Mouse (Mus musculus) gastrocnemius, adult 2 months (tissue): Measurements from ENCODE around the gene Sbk2. TPM values are rescaled to one million over a fixed set of nuclear protein-coding genes. Genes with fewer than 3 reads are reported as not detected.

Source experiments
- DNase-seq: peaks from one replicate; pipeline ENCODE4 v3.0.0; 2022
- H3K27ac ChIP-seq: fragments of 200-600 bp; 2 replicates; pipeline ENCODE4 v1.8.1; 2022; ENCODE audit warnings: mild to moderate bottlenecking
- H3K4me3 ChIP-seq: fragments of 200-600 bp; 2 replicates; pipeline ENCODE4 v1.8.1; 2022; ENCODE audit warnings: mild to moderate bottlenecking, moderate library complexity
- CTCF ChIP-seq: fragments of 200-600 bp; IDR thresholded peaks from 2 replicates; pipeline ENCODE4 v1.8.1; 2022; ENCODE audit warnings: antibody characterized with exemption, mild to moderate bottlenecking, moderate library complexity
- intact Hi-C: fragments of 180-260 bp; cut with DNase I; formaldehyde crosslinking; loops from one replicate; pipeline ENCODE4 v1.15.1; 2025
- total RNA-seq, 2 experiments: library from RNA; stranded (reverse); gene quantifications; 2 replicates each; pipeline ENCODE4 v1.2.3; 2021

Sbk2 gene
- total RNA-seq, 2 experiments from 2014 or later: 36.7 to 77.0 TPM

DNA sequence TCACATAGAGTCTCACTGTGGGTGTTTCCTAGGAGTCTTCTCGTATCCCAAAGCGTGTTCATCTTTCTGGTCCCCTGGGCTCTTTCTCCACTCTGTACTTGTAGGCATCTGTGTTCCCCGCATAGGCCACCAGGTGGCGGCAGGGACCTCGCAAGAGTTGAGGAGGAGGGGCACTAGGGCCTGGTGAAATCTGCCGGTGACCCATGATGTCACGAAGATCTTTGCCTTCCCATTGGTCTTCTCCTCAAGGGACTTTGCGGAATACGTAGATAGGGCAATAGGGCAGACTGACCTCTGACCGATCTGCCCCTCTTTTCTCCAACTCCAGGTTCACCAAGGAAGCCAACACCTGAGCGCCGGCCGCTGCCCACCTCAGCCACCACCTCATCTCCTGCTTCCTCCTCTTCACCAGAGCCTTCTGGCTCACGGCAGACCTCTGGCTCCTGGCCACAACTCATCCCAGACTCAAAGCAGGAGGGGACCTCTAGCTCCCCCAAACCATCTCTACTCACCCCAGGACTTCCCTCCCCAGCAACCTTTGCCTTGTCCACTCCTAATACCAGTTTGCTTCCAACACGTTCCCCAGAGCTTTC lies 20.9 kb downstream of the Sbk2 start:
- H3K4me3 ChIP-seq: peak overlapping the region; percentile 68
- DNase-seq: peak; percentile 94
- intact Hi-C loops: loop anchor here (2.0 to 5.0 kb wide), 4 partner anchors 103 to 387 kb away; partner anchors contain the start of gene Ube2s
- no peak; the same call in none of the 2 replicates for TF ChIP-seq CTCF
- H3K27ac ChIP-seq: peak overlapping the region; percentile 87

DNA sequence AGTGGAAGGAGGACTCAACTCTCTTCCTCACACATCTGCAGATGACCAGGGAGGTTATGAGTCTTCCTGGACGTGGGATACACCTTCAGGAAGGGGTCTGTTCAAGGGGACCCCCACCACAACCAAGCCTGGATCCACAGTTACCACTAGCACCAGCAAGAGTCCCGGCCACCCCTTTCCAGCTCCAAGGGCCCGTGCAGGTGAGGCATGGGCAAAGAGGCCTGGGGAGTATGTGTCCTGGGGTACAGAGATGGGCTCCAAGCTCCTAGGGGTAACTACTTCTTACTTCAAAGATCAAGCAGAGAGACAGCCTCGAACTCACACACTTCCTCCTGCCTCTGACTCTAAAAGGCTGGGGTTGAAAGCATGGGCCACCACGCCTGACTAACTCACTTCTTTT lies 21.5 kb downstream of the Sbk2 start:
- Histone ChIP-seq H3K27ac (no peak overlapping the region), H3K4me3 (no peak overlapping the region)
- TF ChIP-seq CTCF: no peak
- intact Hi-C loops: loop anchor here (1.0 to 5.0 kb wide), 5 partner anchors 22 to 386 kb away; partner anchors contain the start of genes Sbk2 and Ube2s
- DNase-seq: no peak

DNA sequence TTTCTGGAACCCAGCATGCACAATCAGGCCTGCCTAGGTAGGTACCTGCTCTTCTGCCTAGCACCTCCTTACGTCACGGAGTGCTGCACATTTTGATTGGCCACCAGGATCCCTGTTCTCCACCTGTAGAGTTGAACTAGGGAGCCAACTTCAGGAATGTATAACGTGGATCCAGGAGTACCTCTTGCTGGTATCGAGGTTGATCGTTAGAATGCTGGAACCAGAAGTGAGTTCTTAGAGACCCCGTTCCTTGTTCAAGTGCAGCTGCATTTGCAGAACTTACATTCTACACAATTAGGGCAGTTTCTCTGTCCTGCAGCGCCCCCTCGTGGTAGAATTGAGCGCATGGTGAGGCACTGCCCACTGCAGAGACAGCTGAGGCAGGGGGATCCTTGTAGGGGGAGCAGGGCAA lies 24.1 kb downstream of the Sbk2 start:
- peak; percentile 94; the same call in 1 of the 2 replicates for TF ChIP-seq CTCF
- intact Hi-C loops: loop anchor here (2.0 to 5.0 kb wide), 3 partner anchors 25 to 313 kb away; partner anchors contain the start of genes Ube2s and Zfp628
- no peak overlapping the region for H3K4me3 ChIP-seq
- H3K27ac ChIP-seq: no peak overlapping the region
- DNase-seq: peak; percentile 86

DNA sequence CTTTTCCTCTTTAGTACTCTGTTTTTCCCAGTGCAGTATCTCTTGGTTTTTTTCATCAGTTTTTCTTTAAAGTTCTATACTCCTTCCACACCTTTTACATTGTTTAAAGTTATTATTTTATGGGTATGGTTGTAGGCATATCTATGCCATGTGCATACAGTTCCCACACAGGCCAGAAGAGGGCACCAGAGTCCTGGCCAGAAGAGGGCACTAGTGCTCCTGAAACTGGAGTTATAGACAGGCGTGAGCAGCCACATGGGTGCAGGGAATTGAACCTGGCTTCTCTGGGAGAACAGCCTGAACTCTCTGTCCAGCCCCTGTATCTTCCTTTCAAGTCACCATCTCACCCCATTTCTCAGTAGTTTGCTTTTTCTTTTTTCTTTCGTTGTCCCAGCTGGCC lies 25.8 kb downstream of the Sbk2 start:
- TF ChIP-seq CTCF: no peak; the same call in none of the 2 replicates
- no peak overlapping the region for H3K4me3 ChIP-seq
- H3K27ac ChIP-seq: no peak overlapping the region
- intact Hi-C loops: loop anchor here (2.0 kb wide), 1 partner anchor 74 kb away; no protein-coding TSS in a partner anchor
- peak; percentile 83 for DNase-seq

DNA sequence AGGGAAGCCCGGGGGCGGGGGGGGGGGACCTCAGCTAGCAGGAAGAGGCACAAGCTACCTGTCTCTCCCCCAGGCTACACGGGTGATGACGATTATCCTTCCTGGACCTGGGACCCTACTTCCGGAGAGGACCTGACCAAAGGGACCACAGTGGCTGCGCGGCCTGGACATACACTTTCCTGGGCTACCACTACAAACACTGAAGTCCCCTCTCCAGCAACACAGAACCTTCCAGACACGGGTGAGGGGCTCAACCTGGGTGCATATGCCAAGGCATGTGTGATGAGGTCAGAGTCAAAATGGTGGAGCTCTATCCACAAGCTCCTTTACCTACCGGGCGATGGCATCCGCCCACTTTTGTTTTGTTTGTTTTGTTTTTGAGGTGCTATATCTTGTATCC lies 26.8 kb downstream of the Sbk2 start:
- DNase-seq: no peak
- no peak for TF ChIP-seq CTCF
- Histone ChIP-seq H3K27ac (no peak overlapping the region), H3K4me3 (no peak overlapping the region)
- intact Hi-C loops: no loop called here

DNA sequence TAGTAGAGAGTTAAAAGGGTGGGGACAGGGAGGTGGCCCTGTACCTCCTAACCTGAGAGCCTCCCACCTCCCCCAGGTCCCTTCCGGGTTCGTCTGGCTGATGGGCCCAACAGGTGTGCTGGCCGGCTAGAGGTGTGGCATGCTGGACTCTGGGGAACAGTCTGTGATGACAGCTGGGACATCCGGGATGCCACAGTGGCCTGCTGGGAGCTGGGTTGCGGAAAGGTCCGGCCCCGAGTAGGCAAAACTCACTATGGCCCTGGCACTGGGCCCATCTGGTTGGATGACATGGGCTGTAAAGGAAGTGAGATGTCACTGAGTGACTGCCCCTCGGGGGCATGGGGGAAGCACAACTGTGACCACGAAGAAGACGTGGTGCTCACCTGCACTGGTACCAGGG lies 27.4 kb downstream of the Sbk2 start:
- intact Hi-C loops: no loop called here
- DNase-seq: no peak
- no peak for TF ChIP-seq CTCF
- Histone ChIP-seq H3K4me3 (no peak overlapping the region), H3K27ac (no peak overlapping the region)

DNA sequence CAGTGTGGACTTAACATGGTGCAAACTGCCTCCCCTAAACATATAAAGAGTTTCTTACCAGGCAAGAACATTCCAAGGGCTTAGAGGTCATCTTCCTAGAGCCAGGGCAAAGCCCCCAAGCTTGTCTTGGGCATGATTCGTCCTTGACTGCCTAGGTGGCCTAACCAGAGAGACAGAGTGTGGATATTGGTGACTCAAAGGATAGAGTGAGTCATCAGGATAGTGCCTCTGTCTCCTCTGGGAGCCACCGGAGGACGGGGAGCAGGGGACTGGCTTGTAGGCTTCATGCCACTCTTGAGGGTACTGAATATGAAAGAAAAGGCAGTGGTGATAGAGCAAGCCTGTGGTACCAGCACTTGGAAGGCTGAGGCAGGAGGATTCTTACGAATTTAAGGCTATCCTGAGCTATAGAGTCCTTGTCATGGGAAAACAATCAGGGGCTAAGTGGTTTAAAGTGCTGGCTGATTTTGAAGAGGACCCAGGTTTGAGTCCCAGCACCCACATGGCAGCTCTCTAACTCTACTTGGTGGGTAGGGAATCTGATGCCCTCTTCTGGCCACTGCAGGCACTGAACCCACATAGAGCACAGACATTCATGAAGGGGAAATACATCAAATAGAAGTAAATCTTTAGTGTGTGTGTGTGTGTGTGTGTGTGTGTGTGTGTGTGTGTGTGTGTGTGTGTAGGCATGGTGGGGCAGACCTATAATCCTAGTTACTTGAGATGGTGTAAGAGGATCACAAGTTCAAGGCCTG lies 29.9 kb downstream of the Sbk2 start:
- TF ChIP-seq CTCF: peak; percentile 27; the same call in 1 of the 2 replicates
- intact Hi-C loops: no loop called here
- DNase-seq: no peak
- Histone ChIP-seq H3K4me3 (no peak overlapping the region), H3K27ac (no peak overlapping the region)

DNA sequence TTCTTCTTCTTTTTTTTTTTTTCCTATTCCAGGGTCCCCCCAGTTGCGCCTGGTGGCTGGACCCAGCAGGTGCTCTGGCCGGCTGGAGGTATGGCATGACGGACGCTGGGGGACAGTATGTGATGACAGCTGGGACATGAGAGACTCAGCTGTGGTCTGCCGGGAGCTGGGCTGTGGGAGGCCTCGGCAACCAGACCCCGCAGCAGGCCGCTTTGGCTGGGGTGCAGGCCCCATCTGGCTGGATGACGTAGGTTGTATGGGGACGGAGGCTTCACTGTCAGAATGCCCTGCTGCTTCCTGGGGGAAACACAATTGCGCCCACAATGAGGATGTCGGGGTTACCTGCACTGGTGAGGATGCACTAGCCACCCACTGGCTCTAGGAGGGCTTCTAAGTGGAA lies 31.1 kb downstream of the Sbk2 start:
- Histone ChIP-seq H3K4me3 (no peak overlapping the region), H3K27ac (no peak overlapping the region)
- intact Hi-C loops: no loop called here
- DNase-seq: no peak
- no peak for TF ChIP-seq CTCF

DNA sequence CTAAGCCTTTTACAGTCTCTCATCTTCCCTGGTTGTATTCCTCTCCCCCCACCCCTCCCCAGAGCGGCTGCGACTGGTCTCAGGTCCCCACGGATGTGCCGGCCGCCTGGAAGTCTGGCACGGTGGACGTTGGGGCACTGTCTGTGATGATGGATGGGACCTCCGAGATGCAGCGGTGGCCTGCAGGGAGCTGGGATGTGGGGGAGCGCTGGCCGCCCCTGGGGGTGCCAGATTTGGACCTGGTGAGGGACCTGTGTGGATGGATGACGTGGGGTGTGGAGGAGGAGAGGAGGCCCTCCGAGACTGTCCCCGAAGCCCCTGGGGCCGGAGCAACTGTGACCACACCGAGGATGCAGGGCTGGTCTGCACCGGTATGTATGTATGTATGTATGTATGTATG lies 35.9 kb downstream of the Sbk2 start:
- H3K4me3 ChIP-seq: peak overlapping the region; percentile 57
- no peak for TF ChIP-seq CTCF
- no peak for DNase-seq
- H3K27ac ChIP-seq: peak overlapping the region; percentile 86; the same call in 1 of the 2 replicates
- intact Hi-C loops: no loop called here

DNA sequence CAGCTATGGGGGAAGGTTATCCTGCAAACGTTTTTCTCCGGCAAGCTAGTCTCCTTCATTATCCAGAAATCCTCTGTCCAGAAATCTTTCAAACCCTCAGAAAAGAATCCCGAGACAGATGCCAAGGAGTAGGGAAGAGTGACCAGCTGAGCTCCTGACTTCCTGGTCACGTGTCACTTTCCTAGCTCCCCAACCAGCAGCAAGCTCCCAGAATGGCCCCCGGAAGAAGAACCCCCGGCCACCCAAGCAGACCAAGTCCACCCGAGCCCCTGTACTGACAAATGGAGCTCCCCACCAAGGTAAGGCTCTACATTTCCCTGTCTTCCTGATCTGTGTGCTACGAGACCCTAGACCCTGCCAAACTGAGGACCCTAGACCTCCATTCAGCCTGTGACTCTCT lies 36.5 kb downstream of the Sbk2 start:
- H3K4me3 ChIP-seq: peak overlapping the region; percentile 57

DNA sequence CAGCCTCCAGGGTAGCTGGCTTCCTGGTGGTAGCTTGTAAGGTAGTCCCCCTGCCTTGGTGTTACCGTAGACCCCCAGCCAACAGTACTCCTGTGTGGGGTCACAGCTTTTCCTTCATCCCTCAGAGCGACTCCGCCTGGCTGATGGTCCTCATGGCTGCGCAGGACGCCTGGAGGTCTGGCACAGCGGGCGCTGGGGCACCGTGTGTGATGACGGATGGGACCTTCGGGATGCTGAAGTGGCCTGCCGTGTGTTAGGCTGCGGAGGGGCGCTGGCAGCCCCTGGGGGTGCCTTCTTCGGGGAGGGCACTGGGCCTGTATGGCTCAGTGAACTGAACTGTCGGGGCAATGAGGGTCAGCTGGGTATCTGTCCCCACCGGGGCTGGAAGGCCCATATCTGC lies 37.4 kb downstream of the Sbk2 start:
- H3K4me3 ChIP-seq: peak overlapping the region; percentile 57
- H3K27ac ChIP-seq: peak overlapping the region; percentile 86
- no peak for TF ChIP-seq CTCF
- DNase-seq: no peak
- intact Hi-C loops: no loop called here

More for the DNA sequence above, 36.5 kb downstream of the Sbk2 start:
- intact Hi-C loops: no loop called here
- DNase-seq: no peak
- TF ChIP-seq CTCF: no peak
- H3K27ac ChIP-seq: peak overlapping the region; percentile 86

DNA sequence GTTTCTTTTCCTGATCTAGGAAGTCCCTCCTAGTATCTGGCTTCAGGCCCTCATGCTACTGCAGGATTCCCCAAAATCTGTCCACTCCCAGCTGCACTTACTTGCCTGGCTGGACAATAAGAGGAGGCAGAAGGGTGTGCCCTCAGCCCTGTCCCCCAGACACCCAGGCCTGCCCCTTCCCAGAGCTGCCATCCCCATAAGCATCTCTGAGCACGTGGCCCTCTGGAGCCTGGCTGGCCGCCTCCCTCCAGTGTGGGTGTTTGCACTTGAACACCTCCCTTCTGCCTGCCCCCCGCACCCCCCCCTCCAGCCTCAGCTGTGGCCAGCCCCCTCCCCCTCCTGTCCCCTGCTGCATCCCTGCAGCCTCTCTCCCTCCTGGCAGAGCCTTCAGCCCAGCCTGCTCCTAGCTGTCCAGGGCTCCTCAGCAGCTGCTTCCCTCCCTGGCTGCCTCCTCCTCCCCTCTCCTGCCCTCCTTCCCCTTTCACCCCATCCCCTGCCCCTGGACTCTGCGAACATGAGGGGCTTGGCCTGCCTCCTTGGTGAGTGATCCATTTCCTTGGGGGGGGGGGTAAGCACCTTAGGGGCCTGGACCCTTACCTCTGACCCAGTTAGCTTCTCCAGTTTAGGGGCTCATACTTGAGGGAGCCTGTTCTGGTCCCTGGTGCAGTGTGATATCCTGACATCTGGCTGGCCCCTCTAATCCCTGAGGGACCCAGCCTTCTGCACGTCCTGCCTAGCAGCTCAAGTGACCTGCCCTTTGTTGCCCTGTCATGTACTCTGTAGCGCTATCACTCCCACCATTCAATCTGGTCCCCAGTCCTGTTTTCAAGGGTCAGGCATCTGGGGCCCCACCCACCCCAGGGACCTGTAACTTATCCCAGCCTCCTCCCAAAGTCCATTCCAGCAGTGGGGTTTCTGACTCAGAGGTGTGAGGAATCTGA lies 38.5 kb downstream of the Sbk2 start, which contains the start of gene Ssc5d:
Ssc5d (plus strand) TSS at position 345 of the 941 bp plus-strand sequence.
- intact Hi-C loops: no loop called here
- DNase-seq: peak; percentile 82
- H3K4me3 ChIP-seq: peak within 1 kb of the TSS; percentile 74
- no peak for TF ChIP-seq CTCF
- peak within 1 kb of the TSS; percentile 86 for H3K27ac ChIP-seq
